Mouse (Mus musculus) heart, adult 11 months (tissue): ENCODE data around the gene Tmem131l.

ENCODE experiments used
- DNase-seq: peaks from one replicate; pipeline ENCODE4 v3.0.0; 2022

Tmem131l gene

DNA sequence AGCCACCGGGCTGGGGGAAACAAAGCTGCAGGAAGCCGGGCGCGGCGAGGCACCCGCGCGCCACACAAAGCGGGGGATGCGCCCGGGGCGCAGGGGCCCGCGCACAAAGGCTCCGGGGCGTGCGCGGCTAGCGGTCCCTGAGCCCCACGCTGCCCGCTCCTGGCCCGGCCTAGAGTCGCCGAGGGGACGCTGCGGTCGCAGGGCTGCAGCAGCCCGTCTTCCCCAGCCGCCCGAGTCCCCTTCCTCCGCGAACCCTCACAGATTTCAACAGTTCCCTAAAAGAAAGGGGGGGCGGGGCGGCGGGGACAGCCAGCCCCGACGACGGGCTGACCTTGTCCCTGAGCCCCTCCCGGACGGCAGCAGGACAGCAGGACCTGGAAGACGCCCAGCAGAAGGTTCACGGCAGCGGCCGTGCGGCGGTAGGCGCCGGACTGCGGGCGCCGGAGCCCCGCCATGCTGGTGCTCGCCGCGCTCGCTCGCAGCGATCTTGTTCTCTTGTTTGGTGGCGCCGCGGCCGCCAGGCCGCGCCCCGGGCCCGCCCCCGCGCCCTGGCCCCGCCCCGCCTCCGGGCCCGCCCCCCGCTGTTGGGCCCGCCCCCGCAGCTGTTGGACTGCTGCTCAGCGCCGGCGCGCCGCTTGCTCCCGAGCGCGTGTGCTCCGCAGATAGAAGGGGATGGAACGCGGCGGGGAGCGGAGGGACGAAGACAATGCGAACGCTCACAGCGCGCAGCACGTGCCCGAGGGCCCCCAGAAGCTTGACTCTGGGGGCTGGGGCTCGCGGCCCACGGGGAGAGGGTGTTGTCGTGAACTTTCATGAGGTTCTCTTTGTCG, at the start of gene Tmem131l:
Tmem131l (minus strand) TSS at position 530 of the 830 bp plus-strand sequence.
- peak; percentile 98 for DNase-seq

DNA sequence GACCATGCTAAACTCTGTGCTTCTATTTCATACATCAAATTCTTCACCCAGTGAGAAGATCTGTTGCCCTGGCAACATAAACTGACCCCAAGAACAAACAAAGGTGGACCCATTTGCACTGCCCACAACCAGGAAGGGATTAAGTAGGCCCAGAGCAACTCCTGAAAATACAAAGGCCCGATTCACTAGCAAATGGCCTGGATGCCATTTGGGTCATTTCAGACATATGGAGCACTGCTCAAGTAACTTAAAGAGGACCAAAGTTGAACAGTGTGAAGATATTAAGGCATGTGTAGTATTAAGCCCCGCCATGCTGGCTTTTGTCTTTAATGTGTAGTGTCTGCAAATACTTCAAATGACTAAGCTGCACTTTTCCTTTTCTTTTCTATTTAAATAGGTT, 46.9 kb upstream of the Tmem131l start:
- DNase-seq, result no peak

DNA sequence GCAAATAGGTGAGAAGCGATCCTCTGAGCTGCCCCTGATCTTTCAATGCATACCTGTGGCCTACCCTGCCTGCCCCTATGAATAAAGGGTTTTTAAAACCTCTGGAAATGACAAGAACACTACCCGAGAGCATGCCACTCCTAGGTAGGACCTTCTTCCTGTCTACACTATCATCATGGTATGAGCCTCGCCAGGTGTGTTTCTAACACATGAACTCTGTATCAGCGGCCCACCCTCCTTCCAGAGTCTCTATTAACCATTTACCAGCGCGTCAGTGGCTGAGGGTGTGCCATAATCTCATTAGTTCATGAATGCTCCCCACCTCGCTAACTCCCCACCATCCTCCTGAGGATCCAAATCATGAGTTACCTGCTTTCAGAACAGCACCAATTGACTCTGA, 46.4 kb upstream of the Tmem131l start:
- peak; percentile 60 for DNase-seq

DNA sequence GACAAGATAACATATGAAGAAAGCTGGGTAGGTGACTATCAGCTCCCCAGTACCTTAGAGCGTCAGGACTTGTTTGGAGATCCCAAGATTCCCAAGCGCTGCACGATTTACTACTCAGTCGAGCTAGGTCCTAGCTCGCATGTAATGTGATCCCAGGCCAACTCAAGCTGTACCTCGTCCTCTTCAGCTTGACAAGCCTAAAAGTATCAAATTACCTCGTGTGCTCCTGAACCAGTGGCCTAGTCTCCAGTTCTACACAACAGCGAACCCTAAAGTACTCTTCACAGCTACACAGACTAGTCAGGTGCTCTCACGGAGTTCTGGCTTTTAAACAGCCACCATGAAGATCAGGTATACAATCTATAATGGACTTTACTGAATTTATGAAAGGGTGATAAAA, 45.5 kb upstream of the Tmem131l start:
- DNase-seq, result no peak

DNA sequence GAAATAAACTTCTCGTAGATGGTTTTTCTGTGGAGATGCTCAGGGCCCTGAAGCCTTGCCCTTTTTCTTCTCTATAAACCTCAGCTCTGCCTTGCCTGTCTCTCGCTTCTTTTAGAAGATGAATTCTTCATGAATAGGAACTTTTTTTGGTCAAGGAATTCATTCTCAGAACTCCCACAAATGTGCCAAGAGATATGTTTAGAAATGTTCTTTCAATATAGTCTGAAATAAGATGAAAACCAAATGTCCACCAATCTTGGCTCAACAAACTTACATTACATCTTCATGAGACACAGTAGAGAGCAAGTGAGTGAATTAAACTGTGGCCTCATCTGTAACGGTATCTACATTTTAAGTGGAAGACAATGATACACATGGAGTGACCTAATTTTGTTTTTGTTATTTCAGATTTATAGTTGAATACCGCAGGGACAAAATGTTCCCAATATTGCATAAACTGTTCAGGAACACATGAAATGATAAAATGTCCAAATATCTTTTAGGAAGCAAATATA, 41.3 kb upstream of the Tmem131l start:
- no peak for DNase-seq

DNA sequence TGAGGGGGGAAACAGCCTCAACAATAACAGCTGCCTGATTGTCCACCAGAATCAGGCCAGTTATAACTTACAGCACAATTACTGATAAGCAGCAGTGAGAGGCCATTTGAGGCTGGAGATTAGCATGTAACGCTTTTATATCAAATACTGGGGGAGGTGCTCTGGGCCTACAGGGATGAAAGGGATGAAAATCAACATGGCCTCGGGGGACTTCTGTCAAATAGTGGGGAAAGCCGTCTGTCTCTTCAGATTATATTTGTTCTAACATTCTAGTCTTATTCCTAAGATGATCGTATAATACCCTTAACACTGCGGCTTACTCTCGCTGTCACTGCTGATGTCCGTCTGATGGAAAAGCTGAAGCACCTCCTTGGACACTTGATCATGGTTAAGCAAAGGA, 40.1 kb upstream of the Tmem131l start:
- DNase-seq, result peak; percentile 69

DNA sequence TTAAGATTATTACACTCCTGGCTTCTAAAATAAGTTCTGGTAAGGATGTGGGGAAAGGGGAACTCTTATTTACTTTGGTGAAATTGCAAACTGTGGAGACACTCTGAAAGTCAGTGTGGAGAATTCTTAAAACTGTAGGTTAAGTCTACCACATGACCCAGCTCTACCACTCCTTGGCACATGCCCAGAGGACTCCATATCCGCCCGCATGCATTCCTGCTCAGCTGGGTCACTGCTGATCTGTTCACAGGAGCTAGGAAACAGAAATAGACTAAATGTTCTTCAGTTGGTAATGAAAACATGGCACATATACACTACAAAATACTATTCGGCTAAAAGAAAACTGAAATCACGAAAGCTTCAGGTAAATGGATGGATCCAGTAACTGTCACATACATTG, 37.5 kb upstream of the Tmem131l start:
- peak; percentile 81 for DNase-seq

DNA sequence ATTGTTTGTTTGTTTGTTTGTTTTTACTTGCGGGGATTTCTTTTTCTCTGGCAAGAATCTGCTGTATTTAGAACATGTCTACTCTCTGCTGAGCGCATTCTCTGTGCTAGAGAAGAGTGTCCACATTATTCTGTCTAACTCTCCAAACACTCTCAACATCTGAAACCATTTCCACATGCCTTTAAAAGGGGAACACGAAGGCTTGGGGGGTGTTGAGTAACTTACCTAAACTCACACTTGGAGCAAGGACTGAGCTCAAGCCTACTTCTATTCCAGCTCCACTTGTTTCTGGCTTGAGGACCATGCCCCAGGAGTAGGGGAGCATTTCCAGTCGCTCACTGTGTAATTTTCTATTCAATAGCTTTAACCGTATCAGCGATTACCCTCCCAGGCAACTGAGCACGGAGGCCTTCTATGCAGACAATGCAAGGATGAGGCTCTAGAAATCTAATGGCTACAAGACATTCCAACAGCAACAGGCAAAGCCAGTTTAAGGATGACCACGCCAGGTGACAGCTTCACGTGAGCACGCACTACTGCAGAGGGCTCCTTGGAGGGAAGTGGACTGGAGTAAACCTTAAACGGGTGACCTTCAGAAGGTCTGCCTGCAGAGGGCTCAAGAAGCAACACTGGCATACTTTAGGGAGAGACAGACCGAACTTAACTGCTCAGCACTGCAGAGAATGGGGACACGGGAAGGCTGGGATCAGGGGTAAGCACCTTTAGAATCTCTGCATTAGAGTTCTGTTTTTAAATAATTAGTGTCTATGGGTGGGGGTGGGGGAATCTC, 36.8 kb upstream of the Tmem131l start:
- DNase-seq, result peak; percentile 68

DNA sequence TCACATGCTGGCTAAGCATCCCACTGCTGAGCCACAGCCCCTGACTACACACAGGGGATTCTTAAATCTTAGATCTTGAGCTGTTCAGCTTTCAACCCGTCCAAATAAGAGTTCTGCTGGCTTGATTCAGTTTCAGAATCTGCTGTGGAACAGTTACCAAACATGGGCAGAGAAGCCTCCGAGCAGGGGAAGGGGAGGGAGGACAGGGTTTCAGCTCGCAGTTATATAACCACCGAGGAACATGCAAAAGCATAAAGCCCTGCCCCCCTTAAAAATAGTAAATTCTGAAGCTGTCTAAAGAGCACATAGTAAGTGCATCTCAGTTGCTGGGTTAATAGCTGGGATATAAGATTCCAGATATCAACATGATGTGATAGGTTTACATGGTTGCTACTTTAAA, 35.5 kb upstream of the Tmem131l start:
- DNase-seq, result peak; percentile 89

DNA sequence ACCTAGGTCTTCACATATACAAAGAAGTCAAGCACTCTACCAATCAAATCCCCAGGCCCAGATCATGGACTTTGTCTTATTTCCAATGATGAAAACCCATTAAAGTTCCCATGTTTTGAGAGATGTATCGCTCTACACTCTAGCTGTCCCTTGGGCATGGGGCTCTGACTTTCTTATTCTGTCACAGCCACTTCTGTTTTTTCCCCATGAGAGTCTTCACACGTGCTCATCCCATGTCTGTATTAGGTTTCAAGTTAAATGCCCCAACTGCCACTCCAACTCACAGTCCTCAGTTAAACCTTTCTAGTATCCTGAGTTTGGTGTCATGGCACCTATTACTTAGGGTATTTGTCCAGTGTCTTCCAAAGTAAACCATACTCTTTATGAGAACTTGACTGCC, 34.8 kb upstream of the Tmem131l start:
- peak; percentile 21 for DNase-seq

DNA sequence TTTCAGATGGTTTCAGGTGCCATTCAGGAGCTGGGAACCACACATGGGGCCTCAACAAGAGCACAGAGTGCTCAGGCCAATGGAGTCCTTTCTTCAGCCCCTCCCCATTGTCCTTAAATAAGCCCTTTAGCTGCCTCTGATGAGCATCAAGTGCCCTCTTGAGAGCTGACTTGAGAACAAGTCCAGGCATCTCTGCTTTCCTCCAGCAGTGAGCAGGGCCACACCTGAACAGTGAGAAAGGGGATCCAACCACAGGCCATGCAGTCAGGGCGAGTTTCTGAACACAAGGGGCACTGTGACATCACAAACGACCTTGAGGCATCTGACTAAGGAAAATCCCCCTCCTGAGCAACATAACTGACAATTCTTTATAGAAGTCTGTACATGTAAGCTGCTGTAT, 31.7 kb upstream of the Tmem131l start:
- no peak for DNase-seq

DNA sequence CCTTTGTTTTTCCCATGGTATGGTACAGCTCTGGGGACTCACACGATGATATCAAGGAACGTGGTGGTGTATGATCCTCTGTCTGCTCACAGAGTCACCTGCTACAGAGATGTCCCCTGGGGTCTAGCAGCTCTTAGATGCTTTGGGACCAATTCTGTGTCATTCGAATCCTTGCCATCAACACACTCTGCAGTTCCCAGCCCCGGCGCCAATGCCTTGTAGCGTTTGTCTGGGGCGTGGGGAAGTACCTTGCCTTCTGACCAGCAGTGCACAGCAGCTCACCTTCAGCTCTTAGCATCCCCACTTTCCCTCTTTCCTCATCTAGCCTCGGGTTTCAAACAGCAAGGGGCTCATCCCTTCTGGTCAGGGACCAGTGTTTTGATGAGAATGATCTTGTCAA, 30.8 kb upstream of the Tmem131l start:
- DNase-seq, result no peak

DNA sequence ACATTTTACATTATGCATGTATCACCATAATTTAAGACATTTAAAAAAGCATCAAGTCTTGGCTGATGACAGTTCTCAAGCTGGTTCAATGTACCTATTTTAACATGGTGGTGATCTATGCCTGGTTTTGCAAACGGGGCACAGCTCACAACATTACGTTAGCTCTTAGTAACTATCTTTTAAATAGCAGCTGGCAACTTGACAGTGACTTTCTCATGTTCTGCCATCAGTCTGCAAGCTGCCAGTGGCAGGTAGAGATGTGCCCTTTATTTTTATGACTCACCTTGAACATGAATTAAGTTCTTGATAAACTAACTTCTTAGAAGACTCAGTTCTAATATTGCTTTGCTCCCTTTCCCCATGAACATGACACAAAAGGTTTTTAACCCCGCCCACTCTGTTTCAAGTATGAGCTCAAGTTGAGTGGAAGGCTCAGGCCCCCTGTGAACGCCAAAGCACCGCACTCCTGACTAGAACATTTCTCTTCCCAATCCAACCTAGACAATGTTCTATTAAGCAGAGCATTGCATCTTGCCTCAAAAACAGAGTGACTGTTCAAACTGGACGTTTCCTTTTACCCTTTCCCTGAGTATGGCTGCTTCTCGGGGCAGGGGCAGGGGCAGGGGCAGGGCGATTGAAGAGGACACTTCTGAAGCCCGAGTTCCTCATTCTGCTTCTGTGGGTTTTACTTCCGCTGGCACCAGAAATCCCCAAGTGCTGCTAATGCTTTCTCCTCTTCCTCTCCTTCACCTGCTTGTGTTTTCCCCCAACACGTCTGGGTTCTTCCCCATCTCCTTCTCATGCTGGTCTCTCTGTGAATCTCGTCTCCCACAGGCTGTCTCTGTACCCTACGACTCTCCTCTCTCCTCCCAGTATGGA, 29.1 kb upstream of the Tmem131l start:
- peak; percentile 90 for DNase-seq

DNA sequence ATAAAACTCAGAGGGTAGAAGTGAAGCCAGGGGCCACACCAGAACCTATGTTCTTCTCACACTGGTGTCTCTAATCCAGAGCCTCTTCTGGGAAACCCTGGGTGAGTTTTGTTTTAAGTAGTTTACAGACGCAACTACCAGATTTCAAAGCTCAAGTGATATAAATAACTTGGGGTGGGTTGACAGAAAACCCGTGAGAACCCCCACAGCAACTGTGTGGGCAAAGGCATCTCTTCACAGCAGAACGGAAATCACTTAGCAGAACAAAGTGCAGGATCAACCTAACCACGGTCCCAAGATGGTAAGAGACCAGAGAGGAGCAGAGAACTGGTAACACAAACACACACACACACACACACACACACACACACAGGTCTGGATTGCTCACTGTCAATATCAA, 25.9 kb upstream of the Tmem131l start:
- DNase-seq, result peak; percentile 69

DNA sequence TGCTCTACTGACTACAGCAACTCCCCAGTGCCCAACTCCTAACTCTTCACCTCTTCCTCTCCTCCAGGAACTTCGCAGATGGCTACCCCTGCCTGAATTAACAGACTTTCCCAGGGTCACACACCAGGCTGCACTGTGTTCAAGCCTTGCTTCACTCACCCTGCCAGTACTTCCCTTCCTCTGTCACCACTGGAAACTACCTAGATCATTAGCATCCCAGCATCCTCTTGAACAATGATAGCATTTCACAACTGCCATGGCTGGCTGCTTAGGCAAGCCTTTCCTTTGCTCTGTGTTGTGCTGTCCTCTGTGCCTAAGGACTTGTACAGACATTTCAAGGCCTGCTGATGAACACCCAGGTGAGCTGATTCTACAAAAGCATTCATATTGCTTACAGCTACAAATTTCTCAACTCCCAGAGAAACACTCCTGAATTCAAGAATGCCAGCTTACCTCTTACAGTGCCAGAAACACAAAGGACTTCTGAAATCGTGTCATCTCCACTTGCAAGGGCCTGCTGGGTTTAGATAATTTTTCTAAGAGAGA, 23.5 kb upstream of the Tmem131l start:
- peak; percentile 60 for DNase-seq

DNA sequence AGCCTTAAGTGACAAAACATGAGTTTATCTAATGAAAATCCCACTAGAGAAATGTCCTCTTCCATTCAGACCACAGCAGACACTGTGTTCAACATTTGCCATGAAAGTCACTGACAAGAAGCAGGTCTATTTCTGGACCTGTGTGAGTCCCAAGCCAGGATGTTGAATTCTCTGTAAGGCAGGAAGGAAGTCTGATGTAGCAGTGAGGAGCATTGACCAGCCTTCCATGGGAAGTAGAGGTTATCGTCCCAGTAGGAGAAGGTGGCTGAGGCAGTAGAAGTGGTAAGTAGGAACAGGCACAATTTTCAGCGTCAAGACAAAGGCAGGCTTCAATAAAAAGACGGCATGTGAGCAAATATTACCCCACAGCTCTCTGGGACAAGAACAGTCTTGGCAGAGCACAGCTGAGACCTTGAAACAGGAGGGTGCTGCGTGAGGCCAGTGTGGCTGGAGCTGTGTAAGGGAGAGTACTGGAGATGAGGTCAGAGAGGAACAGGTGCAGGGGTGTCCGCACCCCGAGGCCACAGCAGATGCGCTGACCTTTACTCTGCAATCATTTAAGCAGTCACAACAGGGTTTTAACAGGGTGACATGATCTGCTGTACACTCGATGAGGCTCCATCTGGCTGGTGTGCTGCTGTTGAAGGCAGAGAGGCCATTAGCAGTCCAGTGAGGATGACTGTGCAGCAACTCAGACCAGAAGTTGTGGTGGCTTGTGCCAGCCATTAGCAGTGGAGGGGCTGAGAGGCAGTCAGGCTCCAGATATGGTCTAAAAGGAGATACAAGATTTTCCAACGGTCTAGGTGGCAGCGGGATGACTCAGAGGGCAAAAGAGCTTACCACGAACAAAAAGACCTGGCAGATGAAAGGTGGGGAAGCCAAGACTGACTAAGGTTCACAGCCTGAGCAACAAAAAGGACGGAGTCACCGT, 21.8 kb upstream of the Tmem131l start:
- DNase-seq, result peak; percentile 91

DNA sequence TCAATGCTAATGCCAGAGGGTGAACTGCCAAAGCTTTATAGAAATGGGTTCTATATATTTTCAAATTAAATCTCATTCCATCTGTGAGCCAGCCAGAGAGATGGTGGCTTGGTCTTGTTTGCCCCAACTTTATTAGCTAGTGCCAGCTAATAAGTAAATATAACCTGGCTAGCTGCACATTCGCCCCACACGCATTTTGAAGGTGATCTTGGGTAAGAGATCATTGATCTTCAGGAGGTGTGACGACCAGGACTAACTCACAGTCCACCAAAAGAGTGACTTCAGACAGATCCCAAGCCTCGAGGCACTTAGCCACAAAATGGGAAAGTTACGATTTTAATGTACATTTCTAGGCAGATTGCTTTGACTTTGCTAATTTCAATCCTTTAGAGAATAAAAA, 21.0 kb upstream of the Tmem131l start:
- no peak for DNase-seq

DNA sequence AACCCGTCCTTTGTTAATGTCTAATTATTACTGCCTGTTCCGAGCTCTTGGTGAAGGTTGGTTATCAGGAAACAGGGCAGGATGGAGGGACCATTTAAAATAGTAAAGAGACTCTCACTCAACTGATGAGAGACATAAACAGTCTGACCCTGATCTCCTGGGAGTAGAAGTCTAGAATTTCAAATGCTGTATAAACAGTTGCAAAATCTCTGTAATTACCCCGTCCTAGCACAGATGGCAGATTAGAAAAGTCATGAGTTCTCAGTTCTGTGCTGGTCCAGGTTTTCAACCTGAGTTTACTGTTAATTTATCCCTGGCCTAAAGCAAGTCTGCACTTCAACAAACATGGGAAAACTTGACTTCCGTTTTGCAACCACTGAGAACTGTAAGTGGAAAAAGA, 20.2 kb upstream of the Tmem131l start:
- DNase-seq, result no peak

DNA sequence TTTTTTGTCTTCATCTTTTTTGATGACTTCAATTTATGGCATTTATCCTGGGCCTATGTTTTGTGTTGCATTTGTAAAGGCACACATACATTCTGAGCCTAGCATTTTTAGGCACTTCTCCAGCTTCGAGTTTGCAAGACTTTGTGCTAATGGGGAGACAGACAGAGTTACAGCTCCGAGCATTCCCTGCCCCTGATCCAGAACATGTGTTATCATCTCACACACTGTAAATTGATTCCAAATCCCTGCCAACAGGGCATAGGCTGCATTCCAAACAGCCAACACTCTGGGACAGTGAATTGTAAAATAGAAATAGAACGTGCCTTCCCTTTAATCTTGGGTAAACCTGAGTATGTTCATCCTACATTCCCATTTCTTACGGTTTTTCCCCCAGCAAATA, 19.7 kb upstream of the Tmem131l start:
- DNase-seq, result no peak

DNA sequence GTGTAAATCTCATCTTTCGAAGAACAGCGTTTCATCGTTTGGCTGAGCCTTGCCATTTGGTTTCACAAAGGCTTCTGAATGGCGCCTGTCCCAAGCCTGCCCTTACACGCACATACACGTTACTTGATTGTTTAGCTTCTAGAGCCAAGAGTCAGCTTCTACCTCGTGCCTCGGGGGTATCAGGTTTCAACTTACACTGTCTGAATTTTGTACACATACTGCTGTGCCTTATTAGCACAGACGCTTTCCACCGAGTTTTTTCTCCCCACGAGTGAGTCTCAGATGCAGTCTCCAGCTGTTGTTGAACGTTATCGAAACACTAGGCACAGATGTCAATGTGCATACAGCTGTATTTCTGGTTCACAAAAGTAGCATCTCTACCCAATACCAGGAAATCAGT, 19.3 kb upstream of the Tmem131l start:
- DNase-seq, result no peak

DNA sequence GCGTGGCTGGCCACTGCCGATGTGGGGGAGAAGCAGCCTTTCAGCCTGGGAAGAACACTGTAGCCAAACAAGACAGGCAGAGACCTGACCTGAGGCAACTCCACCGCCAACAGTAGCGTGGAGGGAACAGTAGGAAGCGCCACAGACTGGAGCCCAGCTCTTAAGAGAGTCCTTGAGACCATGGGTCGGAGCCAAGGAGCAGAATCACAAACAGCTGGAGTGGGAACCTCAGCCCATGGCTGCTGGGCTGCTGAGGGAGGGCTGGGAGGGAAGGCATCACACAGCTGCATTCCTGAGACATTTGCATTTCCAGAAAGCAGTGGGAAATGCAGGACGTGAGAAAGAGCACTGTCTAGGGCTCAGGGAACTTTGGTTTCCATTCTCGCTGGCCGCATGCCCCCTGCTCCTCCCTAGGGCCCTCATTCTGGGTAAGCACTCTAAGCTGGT, 8.8 kb upstream of the Tmem131l start:
- peak; percentile 96 for DNase-seq
